Mouse (Mus musculus): ENCODE data around the gene Ypel1. TPM values are rescaled to one million over a fixed set of nuclear protein-coding genes. Genes with fewer than 3 reads are reported as not detected.

The Ypel1 gene
- not detected in 2 replicates for polyA plus RNA-seq (2012; ENCODE audit: insufficient read depth, insufficient read length, low replicate concordance, missing spikeins)

DNA sequence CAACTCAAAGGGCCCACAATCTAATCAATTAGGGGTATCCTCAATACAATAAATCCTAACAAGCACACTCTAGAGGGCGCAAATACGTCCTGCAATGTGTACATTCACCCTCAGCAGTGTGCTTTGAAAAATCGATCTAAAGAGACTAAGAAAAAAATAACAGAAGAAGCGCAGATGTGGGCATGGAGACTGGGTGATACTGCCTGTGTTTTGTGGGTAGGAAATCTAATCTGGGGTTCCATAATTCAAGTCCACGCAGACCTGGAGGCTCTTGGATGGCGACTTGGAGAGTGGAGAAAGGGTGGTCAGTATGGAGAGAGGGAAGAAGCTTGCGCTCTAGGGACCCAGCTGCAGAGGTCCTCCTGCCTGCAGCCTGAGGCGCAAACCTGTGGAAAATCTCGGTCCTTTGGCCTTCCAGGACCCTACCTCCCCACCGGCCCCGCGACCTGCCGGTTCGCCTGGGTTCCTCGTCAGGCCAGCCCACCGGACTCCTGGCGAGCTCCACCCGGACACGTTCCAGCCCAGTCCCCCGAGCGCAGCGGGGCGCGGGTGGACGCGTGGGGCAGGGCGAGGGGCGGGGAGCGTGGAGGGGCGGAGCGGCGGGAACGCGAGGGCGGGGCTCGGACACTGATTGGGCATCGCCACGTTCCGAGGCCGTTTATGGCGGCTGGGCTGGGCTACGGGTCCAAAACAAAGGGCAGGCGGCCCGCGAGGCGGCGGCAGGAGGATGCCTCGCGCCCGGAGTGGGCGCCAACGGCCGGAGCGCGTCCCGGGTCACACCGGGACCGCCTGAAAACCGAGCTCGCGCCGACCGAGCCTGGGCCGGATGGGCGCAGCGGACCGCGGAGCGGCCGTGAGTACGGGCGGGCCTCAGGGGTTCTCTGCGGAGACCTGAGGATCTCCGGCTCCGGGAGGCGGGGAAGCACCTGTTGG is at the start of gene Ypel1:
TSS of gene Ypel1 (plus strand) at position 186 of the 933 bp plus-strand sequence.
- WGBS: under 1% methylated on average over 76 of the region's 76 CpGs
- Histone ChIP-seq H3K4me1 (ENCODE audit: control insufficient read depth, insufficient read depth, low read length) (peaks cover 3% of the 10 kb centered on the region; the same call in 1 of the 2 replicates), H3K27ac (ENCODE audit: insufficient read depth, low read depth, low read length) (peak within 1 kb of the TSS; percentile 38), H3K4me3 (ENCODE audit: insufficient read depth, low read depth, low read length) (peak within 1 kb of the TSS; percentile 93)
- TF ChIP-seq CTCF (IDR thresholded peaks at IDR 0.05; ENCODE audit: insufficient read depth, low read depth, low read length) (no peak), POLR2A (IDR thresholded peaks at IDR 0.05; ENCODE audit: insufficient read depth, low read depth, low read length) (peak; percentile 54)

DNA sequence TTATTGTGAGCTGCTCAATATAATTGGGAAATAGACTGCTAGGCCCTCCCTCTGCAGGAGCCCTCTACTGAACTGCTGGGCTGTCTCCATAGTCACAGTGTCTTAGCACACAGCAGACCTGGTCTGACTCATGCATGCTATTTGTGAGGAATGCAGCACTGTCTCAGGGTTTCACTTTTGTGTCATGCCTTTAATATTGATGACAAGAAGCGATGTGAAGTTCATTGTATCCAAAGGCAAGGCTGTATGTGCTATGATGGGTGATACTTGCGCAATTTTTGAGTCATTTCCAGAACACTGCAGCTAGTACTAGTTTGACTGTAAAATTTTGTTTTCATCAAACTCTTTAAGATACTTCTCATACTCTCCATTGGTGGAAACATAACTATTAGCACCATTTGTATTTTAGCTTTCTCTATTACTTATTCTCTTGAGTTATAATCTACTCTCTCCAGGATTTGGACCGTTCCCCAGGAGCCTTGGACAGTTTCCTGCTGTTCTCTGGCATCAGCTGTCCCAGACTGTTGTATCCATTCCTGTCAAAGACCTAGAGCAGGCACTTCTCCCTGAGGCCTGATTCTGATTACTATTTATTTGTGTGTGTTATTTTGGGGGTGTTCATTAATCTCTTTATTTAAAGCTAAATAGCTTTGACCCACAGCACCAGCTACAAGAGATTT is 44.9 kb upstream of the Ypel1 start:
- TF ChIP-seq CTCF (IDR thresholded peaks at IDR 0.05; ENCODE audit: insufficient read depth, low read depth, low read length): no peak
- no peak for TF ChIP-seq POLR2A (IDR thresholded peaks at IDR 0.05; ENCODE audit: insufficient read depth, low read depth, low read length)
- 0 out of 2 replicates have a peak, but pooled peaks cover 3% of the 10 kb centered on the region for H3K4me1 ChIP-seq (ENCODE audit: control insufficient read depth, insufficient read depth, low read length)
- 40% methylated on average over 3 of the region's 3 CpGs for WGBS
- H3K27ac ChIP-seq (ENCODE audit: insufficient read depth, low read depth, low read length): peak overlapping the region; percentile 24; the same call in 1 of the 2 replicates
- no peak overlapping the region for H3K4me3 ChIP-seq (ENCODE audit: insufficient read depth, low read depth, low read length)

DNA sequence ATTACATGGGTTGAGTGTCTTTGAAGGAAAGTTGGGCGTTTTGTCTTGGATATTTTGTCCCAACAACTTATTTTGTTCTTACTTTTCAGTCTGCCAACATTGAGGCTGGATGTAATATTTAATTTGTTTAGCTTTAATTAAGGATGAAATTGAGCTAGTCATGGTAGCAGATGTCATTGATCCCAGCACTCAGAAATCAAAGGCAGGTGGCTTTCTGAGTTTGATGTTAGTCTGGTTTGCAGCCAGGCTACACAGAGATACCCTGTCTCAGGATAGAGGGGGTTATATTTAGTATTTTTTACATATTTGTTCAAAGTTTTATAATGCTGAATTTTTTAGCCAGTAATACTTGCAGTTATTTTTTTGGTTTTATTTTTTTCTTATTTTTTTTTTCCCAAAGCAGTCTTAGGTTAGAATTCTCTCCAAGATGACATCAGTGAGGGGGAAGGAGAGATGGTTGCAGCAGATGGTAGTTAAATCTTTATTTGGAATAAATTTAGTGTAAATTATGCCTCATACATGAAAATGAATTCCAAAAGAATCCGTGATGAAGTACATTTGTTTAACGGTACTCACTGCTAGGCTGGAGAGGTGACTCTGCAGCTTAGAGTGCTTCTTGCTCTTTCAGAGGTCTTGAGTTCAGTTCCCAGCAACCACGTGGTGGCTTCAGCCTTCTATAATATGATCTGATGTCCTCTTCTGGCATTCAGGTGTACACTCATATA is 39.4 kb upstream of the Ypel1 start:
- 59% methylated on average over 4 of the region's 4 CpGs for WGBS
- Histone ChIP-seq H3K27ac (ENCODE audit: insufficient read depth, low read depth, low read length) (no peak overlapping the region), H3K4me1 (ENCODE audit: control insufficient read depth, insufficient read depth, low read length) (no peaks in the 10 kb centered on the region), H3K4me3 (ENCODE audit: insufficient read depth, low read depth, low read length) (no peak overlapping the region)
- no peak for TF ChIP-seq CTCF (IDR thresholded peaks at IDR 0.05; ENCODE audit: insufficient read depth, low read depth, low read length)
- TF ChIP-seq POLR2A (IDR thresholded peaks at IDR 0.05; ENCODE audit: insufficient read depth, low read depth, low read length): no peak

DNA sequence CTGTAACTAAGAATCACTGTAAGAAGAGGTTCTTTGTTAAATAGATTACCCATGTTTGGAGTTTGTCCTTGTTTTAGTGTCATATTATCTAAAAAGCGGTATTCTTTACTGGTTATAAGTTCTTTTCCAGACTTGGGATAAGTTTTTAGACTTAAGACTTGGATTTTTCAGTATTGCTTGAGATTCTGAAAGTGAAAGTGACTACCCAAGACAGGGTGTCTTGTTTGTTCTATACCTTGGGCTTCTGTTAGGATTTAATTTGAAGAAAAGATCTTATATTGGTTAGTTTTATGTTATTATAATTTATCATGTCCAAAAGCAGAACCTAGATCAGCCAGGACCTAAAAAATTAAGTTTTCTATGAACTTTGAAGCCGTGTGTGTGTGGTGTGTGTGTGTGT is 35.7 kb upstream of the Ypel1 start:
- no peak overlapping the region for H3K4me3 ChIP-seq (ENCODE audit: insufficient read depth, low read depth, low read length)
- H3K4me1 ChIP-seq (ENCODE audit: control insufficient read depth, insufficient read depth, low read length): no peaks in the 10 kb centered on the region
- TF ChIP-seq POLR2A (IDR thresholded peaks at IDR 0.05; ENCODE audit: insufficient read depth, low read depth, low read length) (no peak), CTCF (IDR thresholded peaks at IDR 0.05; ENCODE audit: insufficient read depth, low read depth, low read length) (no peak)
- no peak overlapping the region for H3K27ac ChIP-seq (ENCODE audit: insufficient read depth, low read depth, low read length)
- WGBS: 93% methylated on average over 2 of the region's 2 CpGs

DNA sequence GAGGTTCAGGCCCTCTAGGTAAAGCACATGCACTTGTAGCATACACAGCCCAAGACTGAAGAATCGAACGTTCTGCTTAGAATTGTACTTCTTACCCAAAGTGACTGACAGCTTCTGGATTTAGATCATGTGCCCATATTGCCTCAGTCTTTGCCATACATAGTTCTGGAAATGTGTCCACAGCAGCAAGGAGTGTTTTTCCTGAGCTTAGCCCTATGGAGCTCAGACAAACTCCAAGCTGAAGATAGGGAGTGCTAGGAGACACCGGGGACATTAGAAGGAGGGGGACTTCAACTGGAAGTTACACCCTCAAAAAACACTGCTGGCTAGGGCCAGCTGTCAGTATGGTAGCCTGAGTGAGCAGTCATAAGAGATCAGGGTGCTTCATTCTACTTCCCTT is 28.8 kb upstream of the Ypel1 start:
- 91% methylated on average over 3 of the region's 3 CpGs for WGBS
- TF ChIP-seq POLR2A (IDR thresholded peaks at IDR 0.05; ENCODE audit: insufficient read depth, low read depth, low read length) (no peak), CTCF (IDR thresholded peaks at IDR 0.05; ENCODE audit: insufficient read depth, low read depth, low read length) (no peak)
- H3K4me1 ChIP-seq (ENCODE audit: control insufficient read depth, insufficient read depth, low read length): no peaks in the 10 kb centered on the region
- no peak overlapping the region for H3K27ac ChIP-seq (ENCODE audit: insufficient read depth, low read depth, low read length)
- H3K4me3 ChIP-seq (ENCODE audit: insufficient read depth, low read depth, low read length): no peak overlapping the region

DNA sequence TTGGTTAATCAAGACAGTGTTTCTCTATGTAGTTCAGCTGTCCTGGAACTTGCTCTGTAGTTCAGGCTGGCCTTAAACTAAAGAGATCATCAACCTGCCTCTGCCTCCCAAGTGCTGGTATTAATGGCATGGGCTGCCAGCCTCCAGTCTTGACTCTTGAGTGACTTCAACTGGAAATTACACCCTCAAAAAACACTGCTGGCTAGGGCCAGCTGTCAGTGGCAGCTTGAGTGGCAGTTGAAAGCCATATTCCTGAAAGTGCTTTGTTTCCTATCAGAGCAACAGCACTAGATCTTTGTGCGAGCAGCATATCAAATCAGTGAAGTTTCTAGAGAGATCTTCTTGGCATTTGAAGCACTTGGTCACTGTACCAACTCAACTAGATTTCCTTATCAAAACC is 28.1 kb upstream of the Ypel1 start:
- no peak overlapping the region for H3K27ac ChIP-seq (ENCODE audit: insufficient read depth, low read depth, low read length)

DNA sequence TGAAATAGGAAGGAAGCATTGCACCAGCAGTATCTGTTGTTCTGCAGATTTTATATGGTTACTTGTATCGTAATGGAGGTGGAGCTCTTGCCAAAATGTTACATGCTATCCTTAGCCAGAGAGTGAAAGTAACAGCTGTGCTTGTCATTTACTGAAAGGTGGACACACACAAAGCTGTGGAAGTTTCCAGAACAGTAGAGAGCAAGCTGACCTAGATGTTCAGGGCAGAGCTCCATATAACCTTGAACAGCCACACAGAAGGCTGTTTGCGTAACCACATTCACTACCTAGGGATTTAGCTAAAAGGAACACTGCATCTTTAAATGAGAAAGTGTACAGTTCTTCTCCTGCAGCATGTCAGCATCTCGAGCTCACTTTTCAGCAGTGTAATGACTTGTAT is 25.2 kb upstream of the Ypel1 start:
- H3K27ac ChIP-seq (ENCODE audit: insufficient read depth, low read depth, low read length): peak overlapping the region; percentile 8
- TF ChIP-seq CTCF (IDR thresholded peaks at IDR 0.05; ENCODE audit: insufficient read depth, low read depth, low read length): no peak
- TF ChIP-seq POLR2A (IDR thresholded peaks at IDR 0.05; ENCODE audit: insufficient read depth, low read depth, low read length): no peak
- 0 out of 2 replicates have a peak, but pooled peaks cover 2% of the 10 kb centered on the region for H3K4me1 ChIP-seq (ENCODE audit: control insufficient read depth, insufficient read depth, low read length)
- H3K4me3 ChIP-seq (ENCODE audit: insufficient read depth, low read depth, low read length): no peak overlapping the region
- 60% methylated on average over 3 of the region's 3 CpGs for WGBS

More for the DNA sequence above, 28.1 kb upstream of the Ypel1 start:
- no peaks in the 10 kb centered on the region for H3K4me1 ChIP-seq (ENCODE audit: control insufficient read depth, insufficient read depth, low read length)
- 90% methylated on average over 1 of the region's 1 CpGs for WGBS
- no peak for TF ChIP-seq POLR2A (IDR thresholded peaks at IDR 0.05; ENCODE audit: insufficient read depth, low read depth, low read length)
- TF ChIP-seq CTCF (IDR thresholded peaks at IDR 0.05; ENCODE audit: insufficient read depth, low read depth, low read length): no peak
- H3K4me3 ChIP-seq (ENCODE audit: insufficient read depth, low read depth, low read length): no peak overlapping the region

DNA sequence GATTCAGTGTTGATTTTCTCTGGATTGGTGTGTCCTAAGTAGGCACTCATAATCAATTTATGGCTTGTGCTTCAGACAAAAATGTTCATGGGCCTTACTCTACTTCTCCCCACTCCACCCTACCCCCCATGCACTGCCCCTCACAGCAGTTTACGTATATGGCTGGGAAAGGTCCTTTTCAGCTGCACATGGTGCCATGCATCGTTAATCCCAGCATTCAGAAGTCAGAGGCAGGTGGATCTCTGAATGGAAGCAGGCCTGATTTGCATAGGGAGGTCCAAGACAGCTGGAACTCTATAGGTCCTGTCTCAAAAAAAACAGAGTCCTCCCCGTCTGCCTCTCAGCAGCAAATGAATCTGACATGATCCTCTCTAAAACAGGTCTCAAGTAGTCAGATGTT is 24.2 kb upstream of the Ypel1 start:
- H3K27ac ChIP-seq (ENCODE audit: insufficient read depth, low read depth, low read length): no peak overlapping the region
- 33% methylated on average over 3 of the region's 3 CpGs for WGBS
- TF ChIP-seq CTCF (IDR thresholded peaks at IDR 0.05; ENCODE audit: insufficient read depth, low read depth, low read length) (no peak), POLR2A (IDR thresholded peaks at IDR 0.05; ENCODE audit: insufficient read depth, low read depth, low read length) (no peak)
- H3K4me1 ChIP-seq (ENCODE audit: control insufficient read depth, insufficient read depth, low read length): 0 out of 2 replicates have a peak, but pooled peaks cover 2% of the 10 kb centered on the region
- no peak overlapping the region for H3K4me3 ChIP-seq (ENCODE audit: insufficient read depth, low read depth, low read length)
